Mouse (Mus musculus) ES-E14 (cell line): ENCODE results near the gene Klk10. TPM values are rescaled to one million over a fixed set of nuclear protein-coding genes. Genes with fewer than 3 reads are reported as not detected.

Experiments used
- DNase-seq: peaks from one replicate; pipeline ENCODE4 v3.0.0-alpha.2; 2013; ENCODE audit warnings: low read depth, low spot score
- H3K27ac ChIP-seq: 2 replicates; pipeline ENCODE4 v1.5.1; 2012; ENCODE audit warnings: low read depth, mild to moderate bottlenecking, low read length, moderate library complexity, mixed read lengths; ENCODE audit not compliant: poor library complexity, insufficient read depth, severe bottlenecking
- H3K36me3 ChIP-seq: 2 replicates; pipeline ENCODE4 v1.6.1; 2012; ENCODE audit warnings: mild to moderate bottlenecking, low read length, moderate library complexity, mixed read lengths; ENCODE audit not compliant: control insufficient read depth, poor library complexity, insufficient read depth, severe bottlenecking
- H3K4me1 ChIP-seq, 2 experiments: fragments of 150-350 bp in 1 of 2; sonication (generic) in 1 of 2; 2 replicates each; pipeline ENCODE4 v1.6.1; 2012; ENCODE audit warnings: low read length in 2 of 2, mild to moderate bottlenecking in 1 of 2, mixed read lengths in 1 of 2; ENCODE audit not compliant: control insufficient read depth in 2 of 2, insufficient read depth in 2 of 2, poor library complexity in 1 of 2
- H3K4me3 ChIP-seq, 2 experiments: fragments of 150-350 bp in 1 of 2; sonication (generic) in 1 of 2; 2 replicates each; pipeline ENCODE4 v1.5.1; 2012; ENCODE audit warnings: low read length in 2 of 2, low read depth in 1 of 2, mild to moderate bottlenecking in 1 of 2, mixed read lengths in 1 of 2; ENCODE audit not compliant: insufficient read depth in 1 of 2, poor library complexity in 1 of 2, severe bottlenecking in 1 of 2
- H3K9ac ChIP-seq: 2 replicates; pipeline ENCODE4 v1.6.1; 2012; ENCODE audit warnings: low read depth, mild to moderate bottlenecking, low read length, mixed read lengths; ENCODE audit not compliant: poor library complexity, insufficient read depth, severe bottlenecking
- H3K9me3 ChIP-seq: fragments of 150-350 bp; sonication (generic); 2 replicates; pipeline ENCODE4 v1.6.1; 2012; ENCODE audit warnings: low read depth, mild to moderate bottlenecking, low read length; ENCODE audit not compliant: control insufficient read depth, insufficient read depth
- CHD2 ChIP-seq: IDR thresholded peaks from 2 replicates; pipeline ENCODE4 v1.6.1; 2014; ENCODE audit warnings: mild to moderate bottlenecking, low read depth, low read length, inconsistent platforms
- HCFC1 ChIP-seq: IDR thresholded peaks from 2 replicates; pipeline ENCODE4 v1.6.1; 2012; ENCODE audit warnings: low read length, inconsistent platforms, borderline replicate concordance; ENCODE audit not compliant: insufficient read depth
- MAFK ChIP-seq: IDR thresholded peaks from 2 replicates; pipeline ENCODE4 v1.6.1; 2014; ENCODE audit warnings: mild to moderate bottlenecking, low read depth, low read length, inconsistent platforms; ENCODE audit not compliant: insufficient read depth
- ZC3H11A ChIP-seq: IDR thresholded peaks from 2 replicates; pipeline ENCODE4 v1.6.1; 2012; ENCODE audit warnings: low read depth, mild to moderate bottlenecking, inconsistent platforms, low read length, borderline replicate concordance
- ZNF384 ChIP-seq: IDR thresholded peaks from 2 replicates; pipeline ENCODE4 v1.6.1; 2012; ENCODE audit warnings: low read depth, low read length, inconsistent platforms
- in situ Hi-C, 2 experiments: fragments of 600-800 bp; cut with MboI; formaldehyde crosslinking; loops; one replicate each; pipeline ENCODE4 v1.15.1; 2025; ENCODE audit warnings: low sequenced_read_pairs in 2 of 2, inconsistent platforms in 1 of 2; ENCODE audit not compliant: unreplicated experiment in 2 of 2
- total RNA-seq: library from RNA; depleted of rRNA; stranded (reverse); fragments of 300-350 nt; gene quantifications from 2 replicates; pipeline ENCODE4 v1.2.3, GENCODE M21; 2012

The Klk10 gene
- total RNA-seq, 1 experiment = 4.4 TPM

DNA sequence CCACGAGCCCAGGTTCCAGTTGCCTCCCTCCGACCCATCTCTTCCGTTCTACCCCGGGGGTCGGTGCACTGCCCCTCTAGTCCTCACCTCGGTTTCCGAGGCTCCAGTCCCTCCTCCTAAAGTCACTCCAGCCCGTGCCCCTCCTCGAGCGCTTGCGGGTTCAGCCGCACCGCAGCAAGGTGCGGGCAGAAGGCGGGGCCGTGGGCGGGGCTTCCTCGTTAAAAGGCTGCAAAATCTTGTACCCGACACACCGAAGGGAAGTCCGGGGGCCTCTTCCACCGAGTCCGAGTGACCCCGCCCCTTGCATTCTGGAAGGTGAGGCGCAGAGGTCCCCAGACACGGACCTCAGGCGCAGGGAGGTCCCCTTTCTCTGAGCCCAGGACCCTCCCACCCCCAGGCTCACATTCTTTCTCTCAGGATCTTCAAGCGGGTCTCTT lies 16.5 kb downstream of the Klk10 start, which contains the start of gene Klk8:
TSS of gene Klk8 (plus strand) at position 245 of the 437 bp plus-strand sequence.
- no peaks in the 10 kb centered on the region for H3K9me3 ChIP-seq
- peak; percentile 30 for DNase-seq
- no peak for TF ChIP-seq CHD2
- H3K36me3 ChIP-seq = no peaks in the 10 kb centered on the region; the same call in 1 of the 2 replicates
- peaks cover 0 to 9% of the 10 kb centered on the region in 2 experiments; a peak in 2 of 4 replicates for H3K4me1 ChIP-seq
- in situ Hi-C loops = no loop called here
- no peak within 1 kb of the TSS for H3K27ac ChIP-seq
- H3K4me3 ChIP-seq = peak within 1 kb of the TSS; percentile 60
- H3K9ac ChIP-seq = peak within 1 kb of the TSS; percentile 63; the same call in 1 of the 2 replicates

DNA sequence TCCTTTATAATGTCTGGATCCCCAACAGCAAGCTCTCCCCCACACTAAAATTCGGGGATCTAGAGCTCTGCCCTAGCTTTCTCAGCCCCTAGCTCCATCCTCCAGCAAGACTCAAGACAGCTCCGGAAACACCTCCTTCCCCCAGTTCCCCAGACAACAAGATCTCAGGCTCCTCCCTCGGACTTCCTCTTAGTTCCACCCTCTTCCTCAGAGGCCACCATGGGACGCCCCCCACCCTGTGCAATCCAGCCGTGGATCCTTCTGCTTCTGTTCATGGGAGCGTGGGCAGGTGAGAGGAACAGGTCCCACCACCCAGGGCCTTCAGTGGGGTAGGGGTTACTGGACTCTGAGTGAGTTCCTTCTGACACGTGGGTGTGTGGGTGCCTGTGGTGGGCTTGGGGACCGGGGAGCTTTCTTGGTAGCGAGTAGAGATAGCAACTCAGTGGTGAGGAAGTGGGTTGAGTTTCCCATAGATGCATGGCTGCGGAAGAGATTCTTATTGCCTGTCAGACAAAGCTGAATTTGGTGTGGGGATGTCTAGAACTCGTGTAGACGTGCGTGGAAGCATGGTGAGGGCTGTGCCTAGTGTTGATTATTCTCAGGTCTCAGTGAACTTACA lies 17.1 kb downstream of the Klk10 start:
- Histone ChIP-seq H3K9ac (peak overlapping the region; percentile 61; the same call in 1 of the 2 replicates), H3K27ac (no peak overlapping the region), H3K4me3 (peak overlapping the region; percentile 60), H3K9me3 (no peaks in the 10 kb centered on the region), H3K4me1 (peaks cover 0 to 9% of the 10 kb centered on the region in 2 experiments; a peak in 2 of 4 replicates), H3K36me3 (no peaks in the 10 kb centered on the region; the same call in 1 of the 2 replicates)
- in situ Hi-C loops = no loop called here
- DNase-seq = peak; percentile 41
- TF ChIP-seq CHD2 = no peak
- TF ChIP-seq MAFK = no peak
- TF ChIP-seq ZNF384 = no peak
- no peak for TF ChIP-seq ZC3H11A
- TF ChIP-seq HCFC1 = no peak

DNA sequence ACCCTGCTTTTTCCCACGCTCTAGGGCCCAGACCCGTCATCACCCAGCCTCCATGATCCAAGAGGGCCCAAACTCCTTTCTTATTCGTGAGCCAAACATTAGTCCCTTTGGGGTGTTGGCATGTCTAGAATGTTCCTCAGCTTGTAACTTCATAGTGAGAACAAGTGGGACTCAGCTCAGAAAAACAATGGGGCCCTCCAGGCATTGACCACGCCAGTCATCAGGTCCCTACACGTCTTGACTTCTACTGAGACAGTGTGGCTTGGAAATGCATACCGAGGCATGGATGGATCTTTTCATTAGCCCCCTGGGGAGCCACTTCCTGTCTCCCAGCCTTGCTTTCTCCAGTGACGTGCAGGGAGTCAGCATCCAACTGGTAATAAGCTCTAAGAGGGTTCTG lies 19.0 kb downstream of the Klk10 start:
- TF ChIP-seq ZC3H11A = no peak
- TF ChIP-seq CHD2 = no peak
- no peak for TF ChIP-seq MAFK
- no peak for TF ChIP-seq ZNF384
- no peak for TF ChIP-seq HCFC1
- peaks cover 3% of the 10 kb centered on the region; the same call in 1 of the 2 replicates for H3K36me3 ChIP-seq
- DNase-seq = peak; percentile 33
- no peak overlapping the region for H3K27ac ChIP-seq
- H3K4me1 ChIP-seq = peaks cover 0 to 9% of the 10 kb centered on the region in 2 experiments; a peak in 2 of 4 replicates
- H3K9ac ChIP-seq = no peak overlapping the region
- no peak overlapping the region for H3K4me3 ChIP-seq
- no peaks in the 10 kb centered on the region for H3K9me3 ChIP-seq
- in situ Hi-C loops = no loop called here

DNA sequence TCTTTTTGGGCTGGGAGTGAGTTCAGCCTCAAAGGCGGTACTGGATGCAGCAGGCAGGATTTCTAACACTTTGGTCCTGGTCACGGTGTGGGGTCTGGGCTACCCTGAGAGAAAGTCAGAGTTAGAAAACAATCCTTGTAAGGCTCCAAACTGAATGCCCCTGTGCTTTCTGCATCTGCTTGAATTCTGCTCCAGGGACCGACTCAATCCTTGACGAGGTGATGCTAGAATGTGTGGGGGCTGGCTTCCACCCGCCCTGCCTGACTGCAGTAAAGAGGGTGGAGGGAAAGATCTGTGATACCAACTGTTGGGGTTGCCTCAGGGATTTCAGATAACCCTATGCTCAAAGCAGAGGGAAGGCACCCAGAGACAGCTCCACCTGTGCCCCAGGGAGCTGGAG lies 30.2 kb downstream of the Klk10 start, which contains the start of gene Klk7:
TSS of gene Klk7 (plus strand) at position 301 of the 400 bp plus-strand sequence.
- in situ Hi-C loops = no loop called here
- no peak within 1 kb of the TSS for H3K27ac ChIP-seq
- no peak within 1 kb of the TSS for H3K4me3 ChIP-seq
- H3K9me3 ChIP-seq = no peaks in the 10 kb centered on the region
- H3K9ac ChIP-seq = no peak within 1 kb of the TSS
- no peak for DNase-seq
- no peaks in the 10 kb centered on the region; the same call in 1 of the 2 replicates for H3K36me3 ChIP-seq
- TF ChIP-seq HCFC1 = no peak
- TF ChIP-seq ZNF384 = no peak
- TF ChIP-seq CHD2 = no peak
- no peak for TF ChIP-seq ZC3H11A
- TF ChIP-seq MAFK = no peak
- H3K4me1 ChIP-seq = peaks cover 0 to 9% of the 10 kb centered on the region in 2 experiments; a peak in 2 of 4 replicates

DNA sequence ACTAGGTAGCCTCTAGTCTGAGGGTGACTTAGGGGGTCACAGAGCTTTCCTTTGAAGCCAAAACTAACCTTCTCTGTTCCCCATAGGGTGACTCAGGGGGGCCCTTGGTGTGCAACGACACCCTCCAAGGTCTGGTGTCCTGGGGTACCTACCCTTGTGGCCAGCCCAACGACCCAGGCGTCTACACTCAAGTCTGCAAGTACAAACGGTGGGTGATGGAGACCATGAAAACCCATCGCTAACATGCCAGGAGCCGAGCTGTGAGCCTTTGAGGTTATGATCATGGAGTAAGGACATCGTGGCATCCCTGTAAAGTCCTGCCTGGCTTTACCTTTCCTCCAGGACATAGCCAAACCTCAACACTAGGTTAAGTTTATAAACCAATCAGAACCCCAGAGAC lies 34.4 kb downstream of the Klk10 start:
- H3K4me3 ChIP-seq = no peak overlapping the region
- TF ChIP-seq ZNF384 (no peak), HCFC1 (no peak), MAFK (no peak), CHD2 (no peak), ZC3H11A (no peak)
- no peaks in the 10 kb centered on the region for H3K9me3 ChIP-seq
- H3K9ac ChIP-seq = no peak overlapping the region
- H3K4me1 ChIP-seq = peaks cover 0 to 10% of the 10 kb centered on the region in 2 experiments; a peak in 2 of 4 replicates
- H3K27ac ChIP-seq = no peak overlapping the region
- H3K36me3 ChIP-seq = no peaks in the 10 kb centered on the region
- in situ Hi-C loops = no loop called here
- DNase-seq = no peak
